Mouse (Mus musculus): ENCODE results near the gene Srarp.

DNA sequence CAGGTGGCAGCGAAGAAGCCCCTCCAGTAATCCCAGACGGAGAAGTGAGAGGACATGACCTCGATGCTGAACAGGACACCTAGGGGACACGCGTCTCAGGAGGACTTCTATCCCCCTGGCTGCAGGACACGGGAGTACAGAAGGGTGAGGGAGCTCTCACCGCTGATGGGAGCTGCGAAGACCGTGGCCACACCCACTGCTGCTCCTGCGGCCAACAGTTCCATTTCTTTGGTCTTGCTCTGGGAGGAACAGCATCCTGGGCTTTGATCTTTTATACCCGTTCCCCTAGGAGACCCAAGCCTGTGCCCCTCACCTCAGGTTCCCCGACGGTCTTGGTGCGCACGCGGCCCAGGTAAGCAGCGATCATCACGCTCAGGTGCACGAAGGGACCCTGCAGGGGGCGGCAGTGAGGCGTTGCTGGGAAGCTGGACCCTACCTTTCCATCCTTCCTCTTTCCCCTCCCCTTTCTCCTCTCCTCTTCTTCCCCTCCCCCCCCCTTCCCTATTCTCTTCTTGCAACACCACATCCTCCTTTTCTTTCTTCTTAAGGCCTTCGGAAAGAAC, 24.4 kb downstream of the Srarp start:
- no peak for TF ChIP-seq POLR2A (IDR thresholded peaks at IDR 0.05; ENCODE audit: extremely low read depth, insufficient read depth, low read length)
- TF ChIP-seq CTCF (IDR thresholded peaks at IDR 0.05; ENCODE audit: low read depth, low read length) = peak; percentile 53
